Mouse (Mus musculus) embryonic fibroblast, embryonic 13.5 days (primary cell): ENCODE results near the gene Esyt2.

Source experiments
- CTCF ChIP-seq: IDR thresholded peaks from 2 replicates; pipeline ENCODE4 v1.5.1; 2011; ENCODE audit warnings: mild to moderate bottlenecking, control low read depth, low read length, moderate library complexity, borderline replicate concordance; ENCODE audit not compliant: insufficient read depth
- POLR2A ChIP-seq: IDR thresholded peaks from 2 replicates; pipeline ENCODE4 v1.6.1; 2011; ENCODE audit warnings: low read depth, mild to moderate bottlenecking, control low read depth, low read length, moderate library complexity

DNA sequence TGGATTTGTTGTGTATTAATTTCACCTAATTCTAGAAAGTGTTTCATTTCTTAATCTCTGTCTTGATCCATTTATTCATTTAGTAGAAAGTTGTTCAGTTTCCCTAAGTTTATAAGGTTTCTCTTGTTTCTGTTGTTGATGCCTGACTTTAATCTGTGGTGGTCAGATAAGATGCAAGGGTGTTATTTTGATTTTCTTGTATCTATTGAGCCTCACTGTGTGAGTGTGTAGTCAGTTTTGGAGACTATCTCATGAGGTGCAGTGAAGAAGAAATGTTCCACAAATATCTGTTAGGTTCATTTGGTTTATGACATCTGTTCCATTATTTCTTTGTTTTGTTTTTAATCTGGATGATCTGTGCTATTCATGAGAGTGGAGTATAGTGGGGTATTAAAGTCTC is 21.2 kb downstream of the Esyt2 start:
- TF ChIP-seq CTCF, result no peak
- no peak for TF ChIP-seq POLR2A
